Mouse (Mus musculus) thymus, adult 2 months (tissue): ENCODE measurements at regions not wholly inside any gene's neighbourhood (a gene's known extent, or its start where the extent isn't known, plus 50 kb on each side); places are given as distances from the start of the nearest gene placed in this dataset.

ENCODE experiments used
- CTCF ChIP-seq: fragments of 200-500 bp; IDR thresholded peaks from 2 replicates; pipeline ENCODE4 v1.5.1; 2012; ENCODE audit warnings: mild to moderate bottlenecking, control low read depth, low read length, moderate library complexity, borderline replicate concordance; ENCODE audit not compliant: control insufficient read depth, poor library complexity, insufficient read depth; ENCODE audit errors: extremely low read depth
- POLR2A ChIP-seq: fragments of 200-500 bp; IDR thresholded peaks from 2 replicates; pipeline ENCODE4 v1.6.1; 2012; ENCODE audit warnings: mild to moderate bottlenecking, low read length, control low read depth, moderate library complexity; ENCODE audit not compliant: control insufficient read depth, poor library complexity, insufficient read depth; ENCODE audit errors: extremely low read depth

- no peak for TF ChIP-seq CTCF
- no peak for TF ChIP-seq POLR2A
These were observed 97.8 kb upstream of the Arl4c start for GRCm38 (mm10) chr1:88799789-88800188.
